Mouse (Mus musculus) intestine, postnatal 0 days (tissue): ENCODE measurements around the gene Clcn2. TPM values are rescaled to one million over a fixed set of nuclear protein-coding genes. Genes with fewer than 3 reads are reported as not detected.

Experiments
- ATAC-seq: fragments of 200-750 bp; cut with Nextera tagmentation; 2 replicates; pipeline ENCODE4 v1.8.0; 2017; ENCODE audit warnings: mild to moderate bottlenecking, moderate TSS enrichment, moderate library complexity
- H3K27ac ChIP-seq: fragments of 300-500 bp; sonication (generic); 2 replicates; pipeline ENCODE4 v1.5.1; 2014; ENCODE audit warnings: mild to moderate bottlenecking, low read depth, low read length, moderate library complexity
- H3K27me3 ChIP-seq: fragments of 300-500 bp; sonication (generic); replicated peaks from 2 replicates; pipeline ENCODE4 v1.6.1; 2014; ENCODE audit warnings: low read length, mixed read lengths; ENCODE audit not compliant: control insufficient read depth, insufficient read depth
- H3K36me3 ChIP-seq: fragments of 300-500 bp; sonication (generic); 2 replicates; pipeline ENCODE4 v1.6.1; 2014; ENCODE audit warnings: mild to moderate bottlenecking, moderate library complexity; ENCODE audit not compliant: control insufficient read depth, insufficient read depth
- H3K4me1 ChIP-seq: fragments of 300-500 bp; sonication (generic); replicated peaks from 2 replicates; pipeline ENCODE4 v1.6.1; 2014; ENCODE audit warnings: antibody characterized with exemption, low read length, mixed read lengths; ENCODE audit not compliant: control insufficient read depth, insufficient read depth
- H3K4me2 ChIP-seq: fragments of 300-500 bp; sonication (generic); replicated peaks from 2 replicates; pipeline ENCODE4 v1.6.1; 2014; ENCODE audit warnings: low read depth, mild to moderate bottlenecking, moderate library complexity
- H3K4me3 ChIP-seq: fragments of 300-500 bp; sonication (generic); 2 replicates; pipeline ENCODE4 v1.5.1; 2014; ENCODE audit warnings: low read depth, low read length
- H3K9ac ChIP-seq: fragments of 300-500 bp; sonication (generic); 2 replicates; pipeline ENCODE4 v1.6.1; 2014; ENCODE audit warnings: mild to moderate bottlenecking, low read depth, low read length
- H3K9me3 ChIP-seq: fragments of 300-500 bp; sonication (generic); 2 replicates; pipeline ENCODE4 v1.6.1; 2016; ENCODE audit warnings: mixed run types; ENCODE audit not compliant: control insufficient read depth
- CTCF ChIP-seq: sonication (generic); IDR thresholded peaks from 2 replicates; pipeline ENCODE4 v1.5.1; 2016; ENCODE audit warnings: low read depth, mild to moderate bottlenecking, control low read depth, antibody characterized with exemption, moderate library complexity
- WGBS: fragments of 180-500 bp; shearing (Covaris S2); extraction: QIAGEN DNeasy Blood & Tissue Kit; methylation state at CpG from one replicate; pipeline ENCODE4 v1.1.7; 2014; 5-methylcytosine and 5-hydroxymethylcytosine counted together
- polyA plus RNA-seq: library from polyadenylated mRNA; unstranded; fragments of >200 nt; fragmentation: Nextera tagmentation; extraction: Ambion mirVana; gene quantifications from 2 replicates; pipeline ENCODE4 v1.2.1, GENCODE M21; 2015

Clcn2 gene
- polyA plus RNA-seq, 1 experiment from 2014 or later = 5.4 TPM

DNA sequence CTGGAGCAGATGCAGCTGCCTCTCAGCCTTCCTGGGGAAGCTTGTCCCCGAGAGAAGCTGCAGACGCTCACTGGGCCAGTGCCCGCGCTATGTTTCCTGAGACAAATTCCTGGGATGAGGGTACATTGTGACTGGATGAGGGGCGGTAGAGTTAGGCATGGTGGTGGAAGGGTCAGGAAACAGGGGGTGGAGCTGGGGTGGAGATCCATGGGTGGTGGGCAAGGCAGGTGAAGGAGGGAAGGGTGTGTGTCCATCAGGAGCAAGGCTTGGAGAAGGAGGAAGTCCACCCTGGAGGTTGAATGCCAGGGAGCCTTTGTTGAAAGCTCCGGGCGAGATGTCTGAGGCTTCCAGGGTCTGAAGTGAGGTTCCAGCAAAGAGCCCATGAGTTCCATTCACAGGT is 7.8 kb upstream of the Clcn2 start:
- H3K36me3 ChIP-seq = peaks cover 14% of the 10 kb centered on the region
- H3K27me3 ChIP-seq = no peaks in the 10 kb centered on the region
- no peaks in the 10 kb centered on the region for H3K9me3 ChIP-seq
- no peak overlapping the region for H3K4me2 ChIP-seq
- 86% methylated on average over 7 of the region's 7 CpGs for WGBS
- no peak overlapping the region for H3K4me3 ChIP-seq
- ATAC-seq = no peak
- no peak overlapping the region for H3K9ac ChIP-seq
- H3K27ac ChIP-seq = no peak overlapping the region
- no peaks in the 10 kb centered on the region for H3K4me1 ChIP-seq
- TF ChIP-seq CTCF = no peak

DNA sequence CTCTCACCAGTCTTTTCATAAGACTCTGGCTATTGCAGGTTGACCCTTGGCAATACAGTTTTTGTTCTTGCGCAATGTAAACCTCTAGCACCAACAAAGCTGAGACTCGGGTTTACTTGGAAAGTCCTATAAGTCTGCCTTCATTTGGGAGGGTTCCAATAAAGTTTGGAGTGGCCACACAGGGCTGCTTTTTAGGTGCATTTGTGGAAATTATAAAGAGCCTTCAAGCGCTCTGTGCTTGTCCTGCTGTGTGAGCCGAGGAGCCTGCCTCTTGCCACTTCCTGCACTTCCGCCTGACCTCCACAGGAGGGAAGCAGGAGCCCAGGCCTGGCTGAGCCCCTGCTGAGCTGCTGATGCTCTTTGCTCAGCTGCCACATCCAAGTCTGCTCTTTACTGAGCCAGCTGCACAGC is 6.8 kb upstream of the Clcn2 start:
- Histone ChIP-seq H3K36me3 (peaks cover 14% of the 10 kb centered on the region), H3K4me2 (0 out of 2 replicates have a peak overlapping the region, but pooled peaks have one; percentile 7), H3K27me3 (no peaks in the 10 kb centered on the region), H3K9ac (no peak overlapping the region), H3K4me1 (no peaks in the 10 kb centered on the region), H3K9me3 (no peaks in the 10 kb centered on the region), H3K27ac (no peak overlapping the region), H3K4me3 (no peak overlapping the region)
- peak; percentile 98 for TF ChIP-seq CTCF
- WGBS = 31% methylated on average over 5 of the region's 5 CpGs
- ATAC-seq = peak; percentile 77

DNA sequence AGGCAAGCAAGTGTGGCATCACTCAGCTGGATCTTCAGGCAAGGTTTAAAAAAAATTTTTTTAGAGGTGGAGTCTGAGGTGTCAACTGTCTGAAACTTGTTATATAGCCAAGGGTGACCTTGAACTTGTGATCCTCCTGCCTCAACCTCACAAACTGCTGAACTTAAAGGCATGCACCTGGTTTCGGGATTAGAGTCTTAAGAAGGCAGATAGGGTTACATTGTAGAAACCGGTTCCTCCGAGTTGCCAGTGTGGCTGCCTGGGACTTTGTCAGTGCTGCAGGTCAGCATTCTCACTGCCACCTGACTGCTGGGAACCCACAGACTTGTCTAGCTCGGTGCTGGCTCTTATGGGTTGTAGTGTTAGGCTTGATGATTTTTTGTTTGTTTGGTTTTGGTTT is 5.7 kb upstream of the Clcn2 start:
- no peak for ATAC-seq

DNA sequence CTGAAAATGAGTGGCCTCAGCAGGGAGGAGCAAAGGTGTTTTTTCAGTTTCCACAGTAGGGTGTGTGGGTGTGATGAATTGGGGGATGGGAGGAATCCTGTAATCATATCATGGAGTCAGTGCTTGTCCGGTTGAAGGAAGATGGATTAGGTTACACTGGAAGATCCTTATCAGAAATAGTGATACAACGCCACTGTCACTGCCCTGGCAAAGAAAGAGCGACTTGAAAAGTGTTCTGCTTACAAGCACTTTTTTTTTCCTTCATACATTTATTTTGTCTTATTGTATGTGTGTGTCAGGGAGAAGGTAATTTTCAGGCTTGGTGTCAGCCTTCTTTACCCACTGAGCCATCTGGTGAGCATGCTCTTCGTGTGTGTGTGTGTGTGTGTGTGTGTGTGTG is 5.2 kb upstream of the Clcn2 start:
- WGBS = 57% methylated on average over 4 of the region's 4 CpGs
- Histone ChIP-seq H3K36me3 (peaks cover 8% of the 10 kb centered on the region), H3K27me3 (no peaks in the 10 kb centered on the region), H3K9me3 (no peaks in the 10 kb centered on the region), H3K4me3 (no peak overlapping the region), H3K9ac (no peak overlapping the region), H3K27ac (no peak overlapping the region), H3K4me1 (0 out of 2 replicates have a peak, but pooled peaks cover 3% of the 10 kb centered on the region), H3K4me2 (no peak overlapping the region)
- no peak for ATAC-seq
- TF ChIP-seq CTCF = no peak

More for the DNA sequence above, 5.7 kb upstream of the Clcn2 start:
- H3K4me2 ChIP-seq = no peak overlapping the region
- H3K4me1 ChIP-seq = 0 out of 2 replicates have a peak, but pooled peaks cover 3% of the 10 kb centered on the region
- H3K27ac ChIP-seq = no peak overlapping the region
- 31% methylated on average over 4 of the region's 4 CpGs for WGBS
- no peak overlapping the region for H3K4me3 ChIP-seq
- H3K9ac ChIP-seq = no peak overlapping the region
- H3K36me3 ChIP-seq = peaks cover 9% of the 10 kb centered on the region
- TF ChIP-seq CTCF = no peak
- H3K27me3 ChIP-seq = no peaks in the 10 kb centered on the region
- no peaks in the 10 kb centered on the region for H3K9me3 ChIP-seq

DNA sequence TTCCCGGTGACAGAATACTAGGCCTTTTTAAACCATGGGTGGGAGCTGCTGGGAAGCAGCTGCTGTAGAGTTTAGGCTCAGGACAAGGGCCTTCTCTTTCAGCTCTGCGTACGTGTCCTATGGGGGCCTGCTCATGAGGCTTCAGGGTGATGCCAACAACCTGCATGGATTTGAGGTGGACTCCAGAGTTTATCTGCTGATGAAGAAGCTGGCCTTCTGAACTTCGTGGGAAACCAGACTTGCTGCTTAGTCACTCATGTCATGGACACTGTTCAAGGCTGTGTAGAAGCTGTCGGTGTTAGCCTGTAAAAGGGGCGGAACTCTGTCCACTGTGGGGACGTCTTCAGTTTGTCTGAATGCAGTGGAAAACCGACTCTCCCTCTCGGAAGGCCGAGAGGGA is 4.3 kb upstream of the Clcn2 start:
- Histone ChIP-seq H3K27me3 (no peaks in the 10 kb centered on the region), H3K9me3 (no peaks in the 10 kb centered on the region), H3K4me1 (0 out of 2 replicates have a peak, but pooled peaks cover 3% of the 10 kb centered on the region), H3K36me3 (peaks cover 8% of the 10 kb centered on the region), H3K27ac (no peak overlapping the region), H3K4me2 (no peak overlapping the region), H3K9ac (no peak overlapping the region), H3K4me3 (no peak overlapping the region)
- WGBS = 82% methylated on average over 10 of the region's 10 CpGs
- ATAC-seq = no peak
- TF ChIP-seq CTCF = no peak

DNA sequence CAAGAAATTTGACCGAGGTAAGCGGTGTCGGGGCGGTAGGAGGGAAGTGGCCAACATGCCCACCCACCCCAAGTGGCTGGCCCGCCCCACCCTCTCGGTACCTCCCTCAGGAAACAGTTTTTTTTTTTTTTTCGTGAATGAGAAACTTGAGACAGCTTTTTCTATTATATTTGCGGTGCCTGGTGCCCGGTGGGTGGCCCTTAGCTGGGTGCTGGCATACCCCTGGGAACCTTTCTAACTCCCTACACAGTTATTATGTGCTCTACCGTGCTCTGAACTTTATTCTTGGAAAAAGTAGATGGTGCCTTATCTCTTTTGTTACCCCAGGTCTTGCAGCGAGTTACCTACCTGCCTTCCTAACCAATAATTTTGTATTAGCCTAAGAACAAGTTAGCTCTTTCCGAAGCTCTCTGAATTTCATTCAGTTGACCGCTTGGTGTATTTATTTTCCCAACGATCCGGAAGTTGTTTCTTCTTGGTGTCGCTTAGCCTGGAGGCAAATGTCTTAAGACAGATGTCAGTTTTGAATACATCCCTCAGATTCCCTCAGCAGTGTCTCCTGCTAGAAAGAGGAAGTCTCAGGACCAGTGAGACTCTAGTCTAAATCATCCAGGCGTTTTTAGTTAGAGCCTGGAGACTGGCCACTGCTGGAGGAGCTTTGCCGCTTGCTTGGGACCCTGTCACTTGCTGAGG is 578 bp upstream of the Clcn2 start:
- peak overlapping the region; percentile 68 for H3K4me3 ChIP-seq
- peak overlapping the region; percentile 97 for H3K27ac ChIP-seq
- no peaks in the 10 kb centered on the region for H3K9me3 ChIP-seq
- 2% methylated on average over 18 of the region's 18 CpGs for WGBS
- peak overlapping the region; percentile 92 for H3K4me2 ChIP-seq
- no peak for TF ChIP-seq CTCF
- H3K9ac ChIP-seq = peak overlapping the region; percentile 62
- H3K27me3 ChIP-seq = no peaks in the 10 kb centered on the region
- H3K4me1 ChIP-seq = 0 out of 2 replicates have a peak, but pooled peaks cover 5% of the 10 kb centered on the region
- no peak for ATAC-seq
- peaks cover 12% of the 10 kb centered on the region for H3K36me3 ChIP-seq
